ENCODE assay signal across 24 mouse cellular contexts in the genomic region with DNA sequence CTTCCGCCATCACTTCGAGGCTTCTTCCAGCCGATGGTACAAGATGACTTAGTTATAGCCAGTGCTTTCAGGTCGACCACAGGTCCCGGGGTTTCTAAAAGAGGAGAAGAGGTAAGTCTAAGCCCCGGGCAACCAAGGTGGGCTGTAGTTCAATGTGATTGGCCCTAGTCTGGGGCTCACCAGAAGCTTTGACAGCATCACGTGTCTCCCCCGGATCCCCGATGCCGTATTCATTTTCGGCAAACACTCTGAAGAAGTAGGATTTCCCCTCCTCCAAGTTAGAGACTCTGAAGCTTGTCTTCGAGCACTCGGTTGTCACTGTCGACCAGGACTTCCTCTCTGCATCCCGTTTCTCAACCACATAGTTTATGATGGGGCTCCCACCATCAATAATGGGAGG.
DNase-seq lines count a peak whose midpoint lies in the region; ATAC-seq and TF ChIP-seq lines count a peak whose summit lies in the region.
"Had no signal": no experiment of that assay in that cellular context is flagged by ENCODE, and none has a peak within 500 bp of the region (broad histone marks: within the 10 kb centered on the region; RNA-seq: fewer than 3 reads in every experiment).

No protein-coding gene starts in this region.

- TF ChIP-seq CTCF in gastrocnemius, adult 2 months (IDR thresholded peaks at IDR 0.05), result no peak

- peaks cover 8% of the 10 kb centered on the region; the same call in 1 of the 2 replicates for H3K9me3 ChIP-seq in intestine, embryonic 14.5 days (ENCODE audit: control insufficient read depth, low read length)
- no peaks in the 10 kb centered on the region; the same call in 1 of the 2 replicates for H3K9me3 ChIP-seq in intestine, embryonic 15.5 days
- 0 out of 2 replicates have a peak, but pooled peaks cover 5% of the 10 kb centered on the region for H3K9me3 ChIP-seq in midbrain, embryonic 11.5 days (ENCODE audit: control insufficient read depth, low read length)

- no peaks in the 10 kb centered on the region for H3K4me1 ChIP-seq in intestine, embryonic 14.5 days (replicated peaks; ENCODE audit: control insufficient read depth, insufficient read depth, low read length)
- no peaks in the 10 kb centered on the region for H3K4me1 ChIP-seq in intestine, embryonic 15.5 days (replicated peaks)
- H3K4me1 ChIP-seq in midbrain, embryonic 11.5 days (ENCODE audit: control insufficient read depth, insufficient read depth, low read length), result no peaks in the 10 kb centered on the region
- H3K4me1 ChIP-seq: embryonic facial prominence, embryonic 10.5 days; embryonic facial prominence, embryonic 12.5 days; forebrain, embryonic 13.5 days had no signal

- no peak overlapping the region for H3K4me3 ChIP-seq in gastrocnemius, adult 2 months
- no peak overlapping the region for H3K4me3 ChIP-seq in intestine, embryonic 14.5 days (ENCODE audit: low read depth, low read length)
- no peak overlapping the region for H3K4me3 ChIP-seq in intestine, embryonic 15.5 days (replicated peaks)
- no peak overlapping the region for H3K4me3 ChIP-seq in midbrain, embryonic 11.5 days (ENCODE audit: low read depth, low read length)
- H3K4me3 ChIP-seq: embryonic facial prominence, embryonic 10.5 days; embryonic facial prominence, embryonic 12.5 days; forebrain, embryonic 13.5 days had no signal

- 92% methylated on average over 15 of the region's 15 CpGs for WGBS in intestine, embryonic 14.5 days
- WGBS in intestine, embryonic 15.5 days, result 90% methylated on average over 15 of the region's 15 CpGs
- 93% methylated on average over 15 of the region's 15 CpGs for WGBS in midbrain, embryonic 11.5 days

- no peak overlapping the region for H3K9ac ChIP-seq in intestine, embryonic 14.5 days (ENCODE audit: low read length)
- H3K9ac ChIP-seq in intestine, embryonic 15.5 days, result no peak overlapping the region
- H3K9ac ChIP-seq in midbrain, embryonic 11.5 days (ENCODE audit: low read length), result no peak overlapping the region
- H3K9ac ChIP-seq: embryonic facial prominence, embryonic 12.5 days; forebrain, embryonic 13.5 days had no signal

- H3K27me3 ChIP-seq in intestine, embryonic 14.5 days (replicated peaks; ENCODE audit: control insufficient read depth, insufficient read depth, low read length), result no peaks in the 10 kb centered on the region
- H3K27me3 ChIP-seq in intestine, embryonic 15.5 days (replicated peaks), result no peaks in the 10 kb centered on the region
- no peaks in the 10 kb centered on the region for H3K27me3 ChIP-seq in midbrain, embryonic 11.5 days (ENCODE audit: control insufficient read depth, insufficient read depth, low read length)
- H3K27me3 ChIP-seq: CH12.LX; embryonic facial prominence, embryonic 12.5 days; forebrain, embryonic 13.5 days had no signal

- H3K36me3 ChIP-seq in intestine, embryonic 14.5 days (ENCODE audit: control insufficient read depth, insufficient read depth, low read length), result no peaks in the 10 kb centered on the region
- H3K36me3 ChIP-seq in intestine, embryonic 15.5 days, result no peaks in the 10 kb centered on the region
- no peaks in the 10 kb centered on the region for H3K36me3 ChIP-seq in midbrain, embryonic 11.5 days (ENCODE audit: control insufficient read depth, insufficient read depth, low read length)
- H3K36me3 ChIP-seq: embryonic facial prominence, embryonic 10.5 days; embryonic facial prominence, embryonic 12.5 days; G1E had no signal

- H3K4me2 ChIP-seq in intestine, embryonic 14.5 days (ENCODE audit: low read length), result no peak overlapping the region
- no peak overlapping the region for H3K4me2 ChIP-seq in intestine, embryonic 15.5 days (replicated peaks)
- no peak overlapping the region for H3K4me2 ChIP-seq in midbrain, embryonic 11.5 days
- H3K4me2 ChIP-seq: embryonic facial prominence, embryonic 12.5 days; forebrain, embryonic 13.5 days had no signal

- no peak overlapping the region for H3K27ac ChIP-seq in gastrocnemius, adult 2 months
- no peak overlapping the region for H3K27ac ChIP-seq in intestine, embryonic 14.5 days (ENCODE audit: low read depth)
- no peak overlapping the region for H3K27ac ChIP-seq in intestine, embryonic 15.5 days
- no peak overlapping the region for H3K27ac ChIP-seq in midbrain, embryonic 11.5 days (ENCODE audit: low read depth, low read length)
- H3K27ac ChIP-seq: embryonic facial prominence, embryonic 10.5 days; embryonic facial prominence, embryonic 12.5 days; forebrain, embryonic 13.5 days had no signal

- ATAC-seq in intestine, embryonic 14.5 days (replicated peaks; ENCODE audit: low FRiP score, low TSS enrichment, low read depth), result no peak
- no peak for ATAC-seq in intestine, embryonic 15.5 days
- ATAC-seq in midbrain, embryonic 11.5 days (ENCODE audit: low FRiP score), result no peak
- ATAC-seq: activated CD4-positive, CD25-positive, alpha-beta regulatory T cell, adult 4 months; CD4-positive, CD25-positive, alpha-beta regulatory T cell, adult 4 months; forebrain, embryonic 13.5 days; Patski had no signal

- peak; percentile 17 for DNase-seq in gastrocnemius, adult 2 months
- no peak for DNase-seq in gastrocnemius, postnatal 14 days
- DNase-seq in gastrocnemius, postnatal 25 days, result peak; percentile 4
- DNase-seq in gastrocnemius, adult 18-20 months (ENCODE audit: low spot score), result no peak
- peak; percentile 16 for DNase-seq in intestine, embryonic 14.5 days (ENCODE audit: low spot score)
- no peak for DNase-seq in midbrain, embryonic 11.5 days (ENCODE audit: low spot score, missing footprints)
- DNase-seq: adrenal gland, adult 8-10 months; adrenal gland, postnatal 14 days; adrenal gland, postnatal 36 days; B cell, adult 2 months; cerebellum, adult 11-12 months; cerebellum, adult 2 months; cerebellum, adult 9-10 months; cerebellum, postnatal 10 days; cerebellum, postnatal 25 days had no signal

- intact Hi-C loops in gastrocnemius, adult 2 months (cut with DNase I), result no loop called here
- intact Hi-C loops in gastrocnemius, postnatal 14 days (cut with DNase I; ENCODE audit: low total_unique reads), result no loop called here

Comparison
In these comparisons a context has a peak if more than half of its experiments do, and no peak if none do; other contexts are left out.
1. DNase-seq: peak in gastrocnemius, adult 2 months (single experiment), gastrocnemius, postnatal 25 days (single experiment) and intestine, embryonic 14.5 days (single experiment); none in gastrocnemius, postnatal 14 days (single experiment), gastrocnemius, adult 18-20 months (single experiment) and midbrain, embryonic 11.5 days (single experiment).